In the genomic region with DNA sequence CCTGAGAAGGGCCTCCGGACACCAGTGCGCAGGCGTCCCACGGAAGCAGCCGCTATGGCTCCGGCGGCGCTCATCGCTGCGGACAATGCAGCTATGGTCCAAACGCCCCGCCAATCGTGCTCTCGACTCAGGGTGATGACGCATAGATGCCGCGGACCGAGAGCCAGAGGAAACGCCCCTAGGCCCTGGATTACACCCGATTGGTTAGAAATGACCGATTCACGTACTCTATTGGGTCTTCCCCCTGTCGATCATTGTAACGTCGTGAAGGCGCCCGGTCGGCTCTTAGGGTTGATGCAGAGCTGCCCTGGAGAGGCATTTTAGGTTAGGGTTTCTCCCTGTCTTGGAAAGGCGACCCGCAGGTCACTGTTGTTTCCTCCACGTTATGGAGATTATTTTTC, we compare ENCODE assay signal across 8 mouse cellular contexts. TPM values are rescaled to one million over a fixed set of nuclear protein-coding genes. Genes with fewer than 3 reads are reported as not detected.
DNase-seq lines count a peak whose midpoint lies in the region; ATAC-seq and TF ChIP-seq lines count a peak whose summit lies in the region.

TSS of gene Coq7 (minus strand) at position 179 of the 401 bp plus-strand sequence.

- H3K27ac ChIP-seq in lung, embryonic 14.5 days (ENCODE audit: low read depth): peak within 1 kb of the TSS; percentile 95

- 0% methylated on average over 31 of the region's 31 CpGs for WGBS in lung, embryonic 14.5 days

- no peaks in the 10 kb centered on the region for H3K9me3 ChIP-seq in lung, embryonic 14.5 days (ENCODE audit: low read depth, low read length)

- TF ChIP-seq CTCF in lung, embryonic 14.5 days (IDR thresholded peaks at IDR 0.05; ENCODE audit: low read depth): no peak

- peak within 1 kb of the TSS; percentile 78 for H3K9ac ChIP-seq in lung, embryonic 14.5 days

- H3K36me3 ChIP-seq in lung, embryonic 14.5 days (ENCODE audit: insufficient read depth): 0 out of 2 replicates have a peak, but pooled peaks cover 5% of the 10 kb centered on the region

- H3K4me3 ChIP-seq in lung, embryonic 14.5 days (ENCODE audit: low read depth, low read length): peak within 1 kb of the TSS; percentile 66

- peak; percentile 98 for ATAC-seq in frontal cortex, adult (ENCODE audit: low TSS enrichment)
- peak; percentile 96 to 98 for ATAC-seq in hematopoietic stem cell, adult 5-6 weeks (replicated peaks in 1 of 2; ENCODE audit: insufficient read depth in 1 of 2, low FRiP score in 2 of 2, low TSS enrichment in 1 of 2, low read depth in 1 of 2, poor library complexity in 2 of 2, severe bottlenecking in 2 of 2)
- ATAC-seq in lung, embryonic 14.5 days (ENCODE audit: insufficient read depth): peak; percentile 100
- peak; percentile 96 for ATAC-seq in neutrophil, adult 5-6 weeks (ENCODE audit: extremely low read depth, insufficient number of reproducible peaks, low FRiP score, poor library complexity, severe bottlenecking)

- H3K4me1 ChIP-seq in lung, embryonic 14.5 days (ENCODE audit: insufficient read depth): no peaks in the 10 kb centered on the region

- DNase-seq in T-cell, adult 2 months (ENCODE audit: low spot score): peak; percentile 94
- DNase-seq in cerebellum, adult 9-11 months: peak; percentile 97
- peak; percentile 95 to 97 for DNase-seq in layer of hippocampus, adult 8-10 months (ENCODE audit: low spot score in 2 of 2)
- DNase-seq in lung, embryonic 14.5 days: peak; percentile 99
- peak; percentile 94 for DNase-seq in thymus, postnatal 25 days

- H3K4me2 ChIP-seq in lung, embryonic 14.5 days: peak within 1 kb of the TSS; percentile 65

- no peaks in the 10 kb centered on the region for H3K27me3 ChIP-seq in lung, embryonic 14.5 days (ENCODE audit: insufficient read depth, low read length)

RNA-seq across cellular contexts. Expression of gene Coq7, which starts in this region (rescaled TPM):
- total RNA-seq in hematopoietic stem cell, adult 5-6 weeks (2017): 25.6 and 30.7 TPM in 2 replicates
- 10 to 100 TPM; 29.6 to 40.5 (median 37.4) TPM for total RNA-seq in layer of hippocampus, adult 8-10 months (2022)
- polyA plus RNA-seq in lung, embryonic 14.5 days (2014; fragmentation: Nextera tagmentation; extraction: Ambion mirVana): 117 and 132 TPM in 2 replicates
- total RNA-seq in neutrophil, adult 5-6 weeks (2017): 6.2 and 7.5 TPM in 2 replicates

Comparison
In these comparisons a context has a peak if more than half of its experiments do, and no peak if none do; other contexts are left out.
1. Peak in every context shown above with its lines: DNase-seq, ATAC-seq, H3K4me3 ChIP-seq and H3K27ac ChIP-seq.